Mouse (Mus musculus): Measurements from ENCODE around the gene Mfsd12. TPM values are rescaled to one million over a fixed set of nuclear protein-coding genes. Genes with fewer than 3 reads are reported as not detected.

Gene Mfsd12
- polyA plus RNA-seq (2014; fragmentation: Illumina TruSeq; extraction: RNeasy Lipid Tissue Mini Kit (QIAGEN cat#74804); ENCODE audit: low replicate concordance): not detected

DNA sequence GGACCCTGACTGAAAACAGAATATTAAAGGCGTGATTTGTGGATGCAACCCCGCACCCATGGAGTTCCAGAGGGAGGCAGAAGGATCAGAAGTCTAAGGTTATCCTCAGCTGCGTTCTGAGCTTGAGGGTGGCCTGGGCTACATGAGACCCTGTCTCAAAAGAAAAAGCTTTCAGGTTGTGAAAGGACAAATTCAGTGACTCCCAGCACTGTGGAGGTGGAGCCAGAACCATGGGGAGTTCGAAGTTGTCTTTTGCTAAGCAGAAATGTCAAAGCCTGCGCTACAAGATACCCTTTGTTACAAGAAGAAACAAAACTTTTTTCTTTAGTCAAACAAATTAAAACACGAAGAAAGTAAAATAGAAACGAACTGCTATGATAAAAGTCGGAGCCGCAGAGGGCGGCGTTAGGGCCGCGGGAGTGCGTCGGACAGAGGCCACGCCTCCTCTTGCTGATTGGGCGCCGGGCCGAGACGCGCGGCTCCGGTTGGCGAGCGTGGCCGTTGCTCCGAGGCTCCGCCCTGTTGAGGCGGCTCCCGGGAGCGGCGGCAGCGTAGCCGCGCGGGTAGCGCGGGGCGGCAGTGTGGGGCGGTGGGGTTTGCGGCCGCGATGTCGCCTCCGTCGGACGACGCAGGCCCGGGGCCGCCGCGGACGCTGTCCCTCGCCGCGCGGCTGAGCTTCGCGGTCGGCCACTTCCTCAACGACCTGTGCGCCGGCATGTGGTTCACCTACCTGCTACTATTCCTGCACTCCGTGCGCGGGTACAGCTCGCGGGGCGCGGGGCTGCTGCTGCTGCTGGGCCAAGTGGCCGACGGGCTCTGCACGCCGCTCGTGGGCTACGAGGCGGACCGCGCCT, at the start of gene Mfsd12:
Gene Mfsd12 (plus strand): TSS at position 501 of the 854 bp plus-strand sequence.

DNA sequence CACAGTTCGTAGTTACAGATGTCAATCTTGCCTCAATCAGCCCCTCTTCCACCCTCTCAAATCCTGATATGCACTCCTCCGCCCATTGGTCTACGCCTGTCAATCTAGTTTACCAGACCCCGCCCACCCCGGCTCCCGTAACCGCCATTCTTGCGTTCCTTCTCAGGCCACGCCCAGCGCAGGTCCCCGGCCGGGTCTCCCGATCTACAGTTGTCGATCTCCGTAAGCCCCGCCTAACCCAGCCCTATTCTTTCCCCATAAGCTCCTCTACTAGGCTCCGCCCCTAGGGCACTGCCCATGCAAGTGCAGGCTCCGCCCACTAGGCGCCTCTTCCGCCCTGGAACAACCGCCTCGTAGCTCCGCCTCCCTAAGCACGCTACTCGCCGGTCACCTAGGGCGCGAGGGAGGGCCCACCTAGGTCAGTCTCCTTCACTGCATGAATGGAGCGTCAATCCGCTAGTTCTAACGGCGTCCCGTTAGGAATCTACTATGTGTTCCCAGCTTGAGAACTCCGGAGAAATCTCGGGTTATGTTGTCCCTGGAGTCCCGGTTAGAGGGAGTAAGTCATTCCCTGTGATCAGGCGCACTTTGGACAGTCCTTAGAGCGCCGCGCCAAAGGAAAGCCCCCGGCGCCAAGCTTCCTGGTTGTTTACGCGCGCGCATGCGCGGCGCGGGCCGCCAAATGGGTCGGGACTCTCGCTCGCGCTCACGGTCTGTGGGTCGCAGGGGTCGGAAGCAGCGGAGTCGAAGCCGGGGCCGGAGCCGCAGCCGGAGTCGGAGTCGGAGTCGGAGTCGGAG, 36.5 kb upstream of the Mfsd12 start, which contains the start of gene Cactin:
Gene Cactin (plus strand): TSS at position 554 of the 798 bp plus-strand sequence.

DNA sequence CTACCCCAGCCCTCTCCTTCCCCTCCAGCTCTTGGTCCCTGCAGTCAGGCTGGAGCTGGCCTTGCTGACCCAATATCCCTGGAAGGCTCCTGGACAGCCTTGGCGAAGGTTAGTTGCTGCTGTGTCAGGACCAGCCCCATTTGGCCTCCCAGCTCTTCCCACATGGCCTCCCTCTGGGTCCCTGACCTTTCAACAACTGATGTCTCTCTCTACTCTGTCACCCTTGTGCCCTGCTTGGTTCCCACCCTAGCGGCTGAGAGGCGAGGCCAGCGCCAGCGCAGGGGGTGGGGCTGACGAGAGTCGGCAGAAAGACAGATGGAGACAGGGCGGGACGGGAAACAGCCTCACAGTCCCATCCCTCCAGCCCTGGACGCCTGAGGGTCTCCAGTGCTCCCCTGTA, 28.9 kb upstream of the Mfsd12 start, which contains the start of gene Tbxa2r:
Gene Tbxa2r (plus strand): TSS at position 346 of the 400 bp plus-strand sequence.

DNA sequence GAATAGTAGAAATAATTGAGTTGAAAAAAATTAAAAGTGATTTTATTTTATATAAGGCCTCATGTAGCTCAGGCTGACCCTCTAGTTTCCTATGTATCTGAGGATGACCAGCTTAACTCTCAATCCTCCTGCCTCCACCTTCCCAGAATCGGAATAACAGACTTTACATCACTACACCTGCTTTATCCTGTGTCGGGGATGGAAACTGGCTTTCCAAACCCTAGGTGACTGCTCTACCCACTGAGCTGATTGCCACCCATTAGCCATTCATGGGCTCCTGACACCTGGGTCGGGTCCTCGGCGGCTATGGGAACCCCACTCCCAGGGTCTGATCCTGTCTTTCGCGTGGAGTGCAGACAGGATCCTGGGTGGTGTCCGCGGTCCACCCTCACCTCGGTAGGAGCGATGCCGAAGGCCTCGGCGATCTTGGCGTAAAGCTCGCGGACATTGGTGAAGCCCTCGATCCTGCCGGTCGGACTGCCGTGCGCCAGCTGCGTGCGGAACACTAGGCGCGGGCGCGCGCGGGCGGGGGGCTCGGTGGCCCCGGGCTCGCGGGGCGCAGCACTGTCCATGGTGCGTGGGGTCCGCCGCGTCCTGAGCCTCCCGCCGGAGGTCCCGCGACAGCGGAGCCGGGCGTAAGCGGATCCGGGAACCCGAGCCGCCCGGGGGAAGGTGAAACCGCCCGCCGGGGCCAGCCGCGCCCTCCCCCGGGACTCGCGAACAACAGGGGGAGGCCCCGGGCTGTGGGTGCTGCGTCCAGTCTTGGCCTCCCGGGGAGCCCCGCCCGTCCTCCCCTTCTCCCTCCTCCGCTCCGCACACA, 14.4 kb upstream of the Mfsd12 start, which contains the start of gene Gipc3:
Gene Gipc3 (minus strand): TSS at position 581 of the 820 bp plus-strand sequence.

DNA sequence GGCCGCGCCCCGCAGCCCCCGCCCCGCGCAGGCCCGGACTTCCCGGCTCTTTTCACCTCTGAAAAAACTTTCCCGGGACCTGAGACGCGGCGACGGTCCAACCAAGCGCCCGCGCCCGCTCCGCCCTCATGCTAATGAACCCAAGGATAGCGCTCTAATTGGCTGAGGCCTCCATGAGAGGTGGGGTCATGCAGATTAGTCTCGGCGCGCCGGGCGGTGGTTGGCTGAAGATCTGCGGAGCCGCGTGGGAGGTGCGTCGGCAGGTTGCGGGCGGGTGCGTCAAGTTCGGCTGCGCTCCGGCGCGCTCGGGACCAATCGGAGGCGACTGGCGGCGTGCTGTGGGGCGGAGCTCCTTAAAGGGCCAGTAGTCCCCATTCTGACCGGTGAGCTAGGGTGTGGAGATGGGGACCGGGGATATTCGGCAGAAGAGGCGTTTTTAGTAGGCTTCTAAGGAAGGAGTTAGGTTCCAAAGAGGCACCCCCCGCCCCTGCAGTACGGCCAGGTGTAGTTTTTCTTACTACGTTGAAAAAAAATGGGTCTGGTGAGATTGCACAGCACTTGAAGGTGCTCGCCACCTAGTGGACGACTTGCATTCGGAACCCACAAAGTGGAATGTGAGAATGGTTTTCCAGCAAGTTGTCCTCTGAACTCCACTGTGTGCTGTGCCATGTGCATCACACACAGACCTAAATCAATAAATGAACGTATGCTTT, 6.8 kb upstream of the Mfsd12 start, which contains the start of gene Hmg20b:
Gene Hmg20b (minus strand): TSS at position 130 of the 713 bp plus-strand sequence.

DNA sequence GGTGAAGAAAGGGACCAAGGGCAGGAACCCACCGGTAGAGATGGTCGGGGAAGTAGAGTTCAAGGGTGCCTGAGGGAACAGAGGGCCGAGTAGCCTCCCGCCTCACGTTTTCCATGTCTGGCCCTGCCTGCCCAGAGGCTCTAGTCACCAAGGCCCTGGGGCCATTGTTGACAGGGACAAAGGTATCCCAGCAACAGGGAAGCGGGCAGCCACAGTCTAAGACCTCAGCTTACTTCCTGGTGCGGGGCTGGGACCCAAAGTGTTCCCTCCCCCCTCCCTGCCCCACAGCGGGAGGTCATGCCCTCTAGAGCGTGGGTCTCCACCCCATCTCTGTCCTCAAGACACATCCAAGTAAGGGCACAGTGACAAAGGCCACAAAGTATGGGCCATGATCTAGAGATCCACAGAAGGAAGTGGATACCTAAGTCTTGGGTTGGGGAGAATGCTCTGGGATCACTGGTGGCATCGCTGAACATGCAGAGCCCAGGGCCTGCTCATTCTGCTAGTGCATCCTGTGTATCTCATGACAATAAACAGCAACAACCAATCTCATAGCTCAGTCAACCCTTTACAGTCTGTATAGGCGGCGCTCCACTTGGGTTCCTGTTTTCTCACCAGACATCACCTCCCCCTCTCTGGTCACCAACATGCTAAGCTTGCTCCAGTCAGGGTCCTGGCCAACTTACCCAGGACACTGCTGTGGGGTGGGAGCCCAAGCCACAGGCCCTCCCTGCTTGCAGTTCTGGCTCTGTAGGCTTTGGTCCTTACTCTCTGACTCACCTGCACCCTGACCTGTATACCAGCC, 8.6 kb downstream of the Mfsd12 start, which contains the start of gene 4930404N11Rik:
Gene 4930404N11Rik (minus strand): TSS at position 145 of the 805 bp plus-strand sequence.

DNA sequence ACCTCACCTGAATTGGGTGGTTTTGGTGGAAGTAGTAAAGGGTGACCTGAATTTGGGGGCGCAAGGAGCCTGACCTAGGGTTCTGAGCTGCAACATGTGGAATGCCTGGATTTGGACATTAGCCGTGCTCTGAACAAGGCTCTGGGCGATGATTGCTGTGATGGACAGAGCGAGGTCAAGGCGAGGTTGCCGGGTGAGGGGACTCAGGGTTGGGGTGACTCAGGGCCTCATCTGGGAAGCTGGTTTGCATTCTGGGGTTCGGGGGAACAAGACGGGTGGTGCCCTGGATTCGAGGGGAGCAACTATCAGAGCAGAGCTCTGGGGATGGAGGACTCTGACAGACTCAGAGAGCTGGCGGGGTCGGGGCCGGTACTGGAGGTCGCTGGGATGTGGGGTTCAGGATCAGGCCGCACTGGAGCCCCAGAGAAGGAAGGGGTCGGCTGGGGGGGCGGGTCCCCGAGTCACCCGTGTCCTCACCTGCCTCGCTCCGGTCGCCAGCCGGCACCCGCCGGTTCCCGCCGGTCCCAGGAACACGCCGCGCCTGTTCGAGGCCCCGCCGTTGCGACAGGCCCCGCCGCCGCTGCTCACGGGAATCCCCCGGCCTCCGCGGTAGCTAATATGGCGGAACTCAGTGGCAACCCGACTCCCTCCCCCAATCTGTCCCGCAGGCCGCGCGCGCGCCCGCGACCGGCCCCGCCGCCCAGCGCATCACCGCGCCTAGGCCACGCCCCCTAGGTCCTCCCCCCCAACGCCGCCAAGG, 20.7 kb downstream of the Mfsd12 start, which contains the start of gene Fzr1:
Gene Fzr1 (minus strand): TSS at position 724 of the 760 bp plus-strand sequence.

DNA sequence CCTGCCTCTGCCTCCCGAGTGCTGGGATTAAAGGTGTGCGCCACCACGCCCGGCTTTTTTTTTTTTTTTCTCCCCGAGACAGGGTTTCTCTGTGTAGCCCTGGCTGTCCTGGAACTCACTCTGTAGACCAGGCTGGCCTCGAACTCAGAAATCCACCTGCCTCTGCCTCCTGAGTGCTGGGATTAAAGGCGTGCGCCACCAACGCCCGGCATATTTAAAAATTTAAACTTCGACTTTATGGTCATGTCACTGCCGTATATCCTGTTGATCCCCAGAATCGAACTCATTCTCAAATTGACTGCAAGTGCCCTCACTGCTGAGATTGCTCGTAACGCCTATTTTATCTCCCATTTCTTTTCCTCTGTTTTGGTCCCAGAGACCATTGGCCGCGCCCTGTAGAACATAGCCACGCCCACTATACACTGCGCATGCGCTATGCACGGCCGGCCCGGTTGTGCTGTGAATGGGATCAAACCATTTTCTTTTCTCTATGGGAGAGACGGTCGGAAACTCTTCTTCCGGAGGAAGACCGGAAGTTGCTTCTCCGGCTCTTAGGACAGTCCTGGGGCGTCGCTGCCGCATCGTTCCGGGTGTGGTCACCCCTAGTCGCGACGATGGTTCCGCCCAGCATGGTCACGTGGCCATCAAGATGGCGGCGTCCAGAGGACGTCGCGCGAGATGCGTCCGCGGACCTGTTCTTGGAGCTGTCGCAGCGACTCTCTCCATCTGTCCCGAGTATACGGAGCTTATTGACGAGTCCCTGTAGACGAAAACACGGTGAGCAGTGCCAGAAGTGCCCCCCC, 26.7 kb downstream of the Mfsd12 start, which contains the start of the genes Dohh and Gm48551:
Gene Dohh (plus strand): TSS at position 627 of the 803 bp plus-strand sequence.
Gene Gm48551 (plus strand): TSS at position 665 of the 803 bp plus-strand sequence.

DNA sequence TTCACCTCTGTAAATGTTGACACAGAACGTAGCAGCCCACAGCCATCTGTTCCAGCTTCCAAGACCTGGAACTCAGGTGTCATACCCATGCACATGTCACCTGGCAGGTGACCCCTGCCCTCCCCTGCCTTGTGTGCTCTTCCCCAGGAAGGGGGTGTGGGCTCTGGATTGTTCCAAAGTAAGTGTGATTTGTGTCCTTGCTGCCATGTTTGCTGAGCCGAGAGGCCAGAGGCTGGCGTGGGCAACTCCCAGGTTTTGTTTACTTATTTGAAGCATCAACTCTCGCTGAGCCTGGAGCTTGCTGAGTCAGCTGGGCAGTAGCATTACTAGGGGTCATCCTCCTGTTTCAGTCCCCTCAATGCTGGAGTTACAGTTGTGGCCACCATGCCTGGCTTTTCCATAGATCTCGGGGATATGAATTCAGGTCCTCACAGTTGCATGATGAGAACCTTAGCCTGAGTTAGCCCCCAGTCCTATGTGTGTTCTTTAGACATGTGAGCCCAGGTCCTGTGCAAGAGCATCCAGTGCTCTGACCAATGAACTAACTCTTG, 31.3 kb downstream of the Mfsd12 start, which contains the start of gene Gm48552:
Gene Gm48552 (plus strand): TSS at position 501 of the 551 bp plus-strand sequence.

DNA sequence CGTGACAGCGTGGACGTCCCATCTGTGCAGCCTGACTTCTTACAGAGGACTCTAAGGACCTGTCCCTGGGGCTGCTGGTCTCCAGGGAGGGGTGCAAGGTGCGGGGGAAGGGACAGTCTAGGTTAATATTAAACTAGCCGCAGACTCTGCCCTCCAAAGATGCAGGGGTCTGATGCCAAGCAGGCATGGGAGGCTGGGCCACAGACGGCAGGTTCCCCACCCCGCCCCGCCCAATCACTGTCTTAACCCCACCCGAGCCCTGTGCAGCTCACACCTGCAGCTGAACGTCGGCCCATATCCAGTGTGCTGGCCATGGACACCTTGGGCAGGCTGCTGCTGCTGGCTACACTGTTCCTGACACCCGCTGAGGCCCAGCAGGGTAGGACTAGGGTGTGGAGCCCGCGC, 35.5 kb downstream of the Mfsd12 start, which contains the start of gene Smim24:
Gene Smim24 (plus strand): TSS at position 271 of the 405 bp plus-strand sequence.

Other genes with a start within 250 kb of the Mfsd12 start
- 19.8 TPM for gene Zbtb7a, start 222.3 kb upstream of the Mfsd12 start, polyA plus RNA-seq (2014; fragmentation: Illumina TruSeq; extraction: RNeasy Lipid Tissue Mini Kit (QIAGEN cat#74804); ENCODE audit: low replicate concordance)
- not detected for gene Pias4, start 189.6 kb upstream of the Mfsd12 start, polyA plus RNA-seq (2014; fragmentation: Illumina TruSeq; extraction: RNeasy Lipid Tissue Mini Kit (QIAGEN cat#74804); ENCODE audit: low replicate concordance)
- 3.2 TPM for gene Eef2, start 180.9 kb upstream of the Mfsd12 start, polyA plus RNA-seq (2014; fragmentation: Illumina TruSeq; extraction: RNeasy Lipid Tissue Mini Kit (QIAGEN cat#74804); ENCODE audit: low replicate concordance)
- not detected for gene Dapk3, start 174.5 kb upstream of the Mfsd12 start, polyA plus RNA-seq (2014; fragmentation: Illumina TruSeq; extraction: RNeasy Lipid Tissue Mini Kit (QIAGEN cat#74804); ENCODE audit: low replicate concordance)
- gene 4930442H23Rik, start 173.6 kb upstream of the Mfsd12 start, polyA plus RNA-seq (2014; fragmentation: Illumina TruSeq; extraction: RNeasy Lipid Tissue Mini Kit (QIAGEN cat#74804); ENCODE audit: low replicate concordance): not detected
- not detected for gene Nmrk2, start 155.4 kb upstream of the Mfsd12 start, polyA plus RNA-seq (2014; fragmentation: Illumina TruSeq; extraction: RNeasy Lipid Tissue Mini Kit (QIAGEN cat#74804); ENCODE audit: low replicate concordance)
- not detected for gene Atcay, start 126.7 kb upstream of the Mfsd12 start, polyA plus RNA-seq (2014; fragmentation: Illumina TruSeq; extraction: RNeasy Lipid Tissue Mini Kit (QIAGEN cat#74804); ENCODE audit: low replicate concordance)
- gene Zfr2, start 124.3 kb upstream of the Mfsd12 start, polyA plus RNA-seq (2014; fragmentation: Illumina TruSeq; extraction: RNeasy Lipid Tissue Mini Kit (QIAGEN cat#74804); ENCODE audit: low replicate concordance): 0.41 TPM
- not detected for gene Matk, start 104.6 kb upstream of the Mfsd12 start, polyA plus RNA-seq (2014; fragmentation: Illumina TruSeq; extraction: RNeasy Lipid Tissue Mini Kit (QIAGEN cat#74804); ENCODE audit: low replicate concordance)
- 0.89 TPM for gene Mrpl54, start 90.6 kb upstream of the Mfsd12 start, polyA plus RNA-seq (2014; fragmentation: Illumina TruSeq; extraction: RNeasy Lipid Tissue Mini Kit (QIAGEN cat#74804); ENCODE audit: low replicate concordance)
- not detected for gene Apba3, start 90.5 kb upstream of the Mfsd12 start, polyA plus RNA-seq (2014; fragmentation: Illumina TruSeq; extraction: RNeasy Lipid Tissue Mini Kit (QIAGEN cat#74804); ENCODE audit: low replicate concordance)
- 1.3 TPM for gene Tjp3, start 65.9 kb upstream of the Mfsd12 start, polyA plus RNA-seq (2014; fragmentation: Illumina TruSeq; extraction: RNeasy Lipid Tissue Mini Kit (QIAGEN cat#74804); ENCODE audit: low replicate concordance)
- 1.4 TPM for gene Pip5k1c, start 64.5 kb upstream of the Mfsd12 start, polyA plus RNA-seq (2014; fragmentation: Illumina TruSeq; extraction: RNeasy Lipid Tissue Mini Kit (QIAGEN cat#74804); ENCODE audit: low replicate concordance)
- not detected for gene Cactin, start 36.4 kb upstream of the Mfsd12 start, polyA plus RNA-seq (2014; fragmentation: Illumina TruSeq; extraction: RNeasy Lipid Tissue Mini Kit (QIAGEN cat#74804); ENCODE audit: low replicate concordance)
- gene Tbxa2r, start 28.8 kb upstream of the Mfsd12 start, polyA plus RNA-seq (2014; fragmentation: Illumina TruSeq; extraction: RNeasy Lipid Tissue Mini Kit (QIAGEN cat#74804); ENCODE audit: low replicate concordance): not detected
- gene Gipc3, start 14.2 kb upstream of the Mfsd12 start, polyA plus RNA-seq (2014; fragmentation: Illumina TruSeq; extraction: RNeasy Lipid Tissue Mini Kit (QIAGEN cat#74804); ENCODE audit: low replicate concordance): not detected
- 7.1 TPM for gene Hmg20b, start 7.0 kb upstream of the Mfsd12 start, polyA plus RNA-seq (2014; fragmentation: Illumina TruSeq; extraction: RNeasy Lipid Tissue Mini Kit (QIAGEN cat#74804); ENCODE audit: low replicate concordance)
- gene 4930404N11Rik, start 8.3 kb downstream of the Mfsd12 start, polyA plus RNA-seq (2014; fragmentation: Illumina TruSeq; extraction: RNeasy Lipid Tissue Mini Kit (QIAGEN cat#74804); ENCODE audit: low replicate concordance): not detected
- 0.15 TPM for gene Fzr1, start 21.0 kb downstream of the Mfsd12 start, polyA plus RNA-seq (2014; fragmentation: Illumina TruSeq; extraction: RNeasy Lipid Tissue Mini Kit (QIAGEN cat#74804); ENCODE audit: low replicate concordance)
- not detected for gene Dohh, start 26.9 kb downstream of the Mfsd12 start, polyA plus RNA-seq (2014; fragmentation: Illumina TruSeq; extraction: RNeasy Lipid Tissue Mini Kit (QIAGEN cat#74804); ENCODE audit: low replicate concordance)
- 0.56 TPM for gene Gm48551, start 27.0 kb downstream of the Mfsd12 start, polyA plus RNA-seq (2014; fragmentation: Illumina TruSeq; extraction: RNeasy Lipid Tissue Mini Kit (QIAGEN cat#74804); ENCODE audit: low replicate concordance)
- gene Gm48552, start 31.5 kb downstream of the Mfsd12 start, polyA plus RNA-seq (2014; fragmentation: Illumina TruSeq; extraction: RNeasy Lipid Tissue Mini Kit (QIAGEN cat#74804); ENCODE audit: low replicate concordance): not detected
- gene Smim24, start 35.6 kb downstream of the Mfsd12 start, polyA plus RNA-seq (2014; fragmentation: Illumina TruSeq; extraction: RNeasy Lipid Tissue Mini Kit (QIAGEN cat#74804); ENCODE audit: low replicate concordance): 129 TPM
- 2.3 TPM for gene Nfic, start 98.1 kb downstream of the Mfsd12 start, polyA plus RNA-seq (2014; fragmentation: Illumina TruSeq; extraction: RNeasy Lipid Tissue Mini Kit (QIAGEN cat#74804); ENCODE audit: low replicate concordance)
- 1.8 TPM for gene Celf5, start 125.2 kb downstream of the Mfsd12 start, polyA plus RNA-seq (2014; fragmentation: Illumina TruSeq; extraction: RNeasy Lipid Tissue Mini Kit (QIAGEN cat#74804); ENCODE audit: low replicate concordance)
- gene Ncln, start 138.9 kb downstream of the Mfsd12 start, polyA plus RNA-seq (2014; fragmentation: Illumina TruSeq; extraction: RNeasy Lipid Tissue Mini Kit (QIAGEN cat#74804); ENCODE audit: low replicate concordance): not detected
- not detected for gene S1pr4, start 142.6 kb downstream of the Mfsd12 start, polyA plus RNA-seq (2014; fragmentation: Illumina TruSeq; extraction: RNeasy Lipid Tissue Mini Kit (QIAGEN cat#74804); ENCODE audit: low replicate concordance)
- not detected for gene Gna15, start 166.7 kb downstream of the Mfsd12 start, polyA plus RNA-seq (2014; fragmentation: Illumina TruSeq; extraction: RNeasy Lipid Tissue Mini Kit (QIAGEN cat#74804); ENCODE audit: low replicate concordance)
- 7.6 TPM for gene Gna11, start 187.7 kb downstream of the Mfsd12 start, polyA plus RNA-seq (2014; fragmentation: Illumina TruSeq; extraction: RNeasy Lipid Tissue Mini Kit (QIAGEN cat#74804); ENCODE audit: low replicate concordance)
- gene Aes, start 202.0 kb downstream of the Mfsd12 start, polyA plus RNA-seq (2014; fragmentation: Illumina TruSeq; extraction: RNeasy Lipid Tissue Mini Kit (QIAGEN cat#74804); ENCODE audit: low replicate concordance): 7.5 TPM
- 1.5 TPM for gene Tle2, start 217.1 kb downstream of the Mfsd12 start, polyA plus RNA-seq (2014; fragmentation: Illumina TruSeq; extraction: RNeasy Lipid Tissue Mini Kit (QIAGEN cat#74804); ENCODE audit: low replicate concordance)
- not detected for gene Tle6, start 243.6 kb downstream of the Mfsd12 start, polyA plus RNA-seq (2014; fragmentation: Illumina TruSeq; extraction: RNeasy Lipid Tissue Mini Kit (QIAGEN cat#74804); ENCODE audit: low replicate concordance)
- gene BC025920, start 248.8 kb downstream of the Mfsd12 start, polyA plus RNA-seq (2014; fragmentation: Illumina TruSeq; extraction: RNeasy Lipid Tissue Mini Kit (QIAGEN cat#74804); ENCODE audit: low replicate concordance): 2.2 TPM